Mouse (Mus musculus) frontal cortex, postnatal 10 days (tissue): ENCODE data around the gene Ripor2.
A peak's percentile ranks its signal among the peaks of the same experiment; 100 is the strongest.

Source experiments
- DNase-seq, 2 experiments: peaks; one replicate each; pipeline ENCODE4 v3.0.0; 2022; ENCODE audit warnings: low spot score in 2 of 2, mixed read lengths in 1 of 2

Ripor2 gene

DNA sequence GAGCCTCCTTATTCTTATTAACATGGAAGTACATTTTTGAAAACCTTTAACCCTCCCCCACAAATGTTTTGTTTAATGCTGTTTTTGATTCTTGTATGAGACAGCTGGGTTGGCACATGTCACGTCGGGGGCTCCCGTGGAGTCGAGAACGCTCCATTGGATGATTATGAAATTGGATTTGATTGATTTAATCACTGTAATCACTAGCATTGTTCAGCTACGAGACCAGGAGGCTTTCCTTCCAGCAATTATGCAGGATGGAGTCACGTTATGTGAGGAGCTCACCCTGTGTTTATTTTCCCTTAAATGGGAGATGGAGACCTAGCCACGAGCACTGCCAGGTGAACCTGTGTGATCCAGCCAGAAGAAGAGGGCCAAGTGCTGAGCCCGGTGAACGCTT lies at the start of gene Ripor2:
Gene Ripor2 (plus strand): TSS at position 357 of the 400 bp plus-strand sequence.
- no peak for DNase-seq

DNA sequence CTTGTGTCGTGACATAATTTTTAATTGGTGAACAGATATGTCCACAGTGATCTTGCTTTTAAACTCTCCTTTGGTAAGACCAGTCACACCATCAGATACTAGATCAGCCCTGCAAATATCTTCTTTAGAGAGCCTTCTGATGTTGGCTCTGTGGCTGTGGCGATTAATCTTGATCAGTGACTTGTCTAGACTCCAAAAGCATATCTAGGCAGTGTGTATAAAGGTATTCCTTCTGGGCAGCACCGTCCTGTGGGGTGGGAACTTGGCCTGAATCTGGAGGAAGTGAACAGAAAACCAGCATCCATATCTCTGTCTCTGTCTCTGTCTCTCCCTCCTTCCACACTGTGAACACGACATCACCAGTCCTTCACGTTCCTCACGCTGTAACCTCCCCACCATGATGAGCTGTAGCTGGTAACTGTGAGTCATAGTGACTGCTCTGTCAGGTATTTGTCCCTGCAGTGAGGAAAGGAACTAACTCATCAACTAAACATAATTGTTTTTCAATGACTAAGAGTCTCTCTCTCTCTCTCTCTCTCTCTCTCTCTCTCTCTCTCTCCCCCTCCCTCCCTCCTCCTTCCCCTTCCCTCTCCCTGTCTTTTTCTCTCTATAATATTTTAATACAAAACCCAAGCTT lies 45.3 kb upstream of the Ripor2 start:
- no peak for DNase-seq

DNA sequence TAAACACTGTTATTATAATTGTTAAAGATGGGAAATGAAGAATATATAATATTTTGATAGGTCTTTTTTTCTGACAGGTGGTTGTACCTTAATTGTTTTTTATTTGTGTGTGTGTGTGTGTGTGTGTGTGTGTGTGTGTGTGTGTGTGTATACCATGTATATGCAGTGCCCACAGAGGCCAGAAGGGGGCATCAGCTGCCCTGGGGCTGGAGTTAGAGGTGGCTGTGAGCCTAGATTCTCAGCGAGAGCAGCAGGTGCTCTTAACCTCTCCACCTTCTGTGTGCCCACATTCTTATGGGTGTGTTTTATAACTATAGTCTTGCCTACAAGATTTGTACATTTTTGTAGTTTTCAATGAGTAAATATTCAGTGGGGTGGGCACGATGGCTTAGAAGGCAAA lies 44.0 kb upstream of the Ripor2 start:
- DNase-seq: no peak

DNA sequence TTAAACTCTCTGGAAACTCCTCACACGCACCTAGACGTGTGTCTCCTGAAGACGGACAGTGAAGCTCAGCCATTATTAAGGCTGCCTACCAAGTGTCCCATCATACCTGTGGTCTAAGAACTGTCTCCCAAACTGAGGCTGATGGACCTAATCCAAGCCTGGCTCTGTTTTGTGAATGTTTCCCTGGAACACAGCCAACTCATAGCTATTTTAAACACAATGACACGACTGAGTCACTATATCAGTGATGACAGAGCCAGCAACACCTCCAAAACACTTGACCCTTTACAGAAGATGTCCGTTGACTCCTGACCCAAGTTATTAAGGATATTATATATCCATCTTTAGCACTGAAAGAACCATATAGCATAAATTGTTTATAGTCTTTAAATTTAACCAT lies 43.0 kb upstream of the Ripor2 start:
- no peak for DNase-seq

DNA sequence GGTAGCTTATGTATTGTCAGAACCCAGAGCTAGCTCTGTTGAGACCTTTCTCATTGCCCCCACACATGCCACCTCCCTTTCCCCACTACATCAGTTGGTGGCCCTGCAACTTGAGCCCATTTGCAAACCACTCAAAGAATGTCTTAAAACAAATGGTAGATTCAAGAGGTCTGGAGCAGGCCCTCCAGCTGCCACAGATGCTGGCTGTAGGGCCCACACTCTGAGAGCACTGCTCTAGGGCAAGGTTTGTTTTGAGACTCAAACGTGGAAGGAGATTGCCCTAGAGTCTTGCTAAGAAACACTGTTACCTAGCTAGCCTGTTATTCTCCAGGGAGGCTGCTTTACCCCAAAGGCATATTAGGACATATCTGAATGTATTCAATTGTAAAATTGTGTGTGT lies 36.3 kb upstream of the Ripor2 start:
- DNase-seq: no peak

DNA sequence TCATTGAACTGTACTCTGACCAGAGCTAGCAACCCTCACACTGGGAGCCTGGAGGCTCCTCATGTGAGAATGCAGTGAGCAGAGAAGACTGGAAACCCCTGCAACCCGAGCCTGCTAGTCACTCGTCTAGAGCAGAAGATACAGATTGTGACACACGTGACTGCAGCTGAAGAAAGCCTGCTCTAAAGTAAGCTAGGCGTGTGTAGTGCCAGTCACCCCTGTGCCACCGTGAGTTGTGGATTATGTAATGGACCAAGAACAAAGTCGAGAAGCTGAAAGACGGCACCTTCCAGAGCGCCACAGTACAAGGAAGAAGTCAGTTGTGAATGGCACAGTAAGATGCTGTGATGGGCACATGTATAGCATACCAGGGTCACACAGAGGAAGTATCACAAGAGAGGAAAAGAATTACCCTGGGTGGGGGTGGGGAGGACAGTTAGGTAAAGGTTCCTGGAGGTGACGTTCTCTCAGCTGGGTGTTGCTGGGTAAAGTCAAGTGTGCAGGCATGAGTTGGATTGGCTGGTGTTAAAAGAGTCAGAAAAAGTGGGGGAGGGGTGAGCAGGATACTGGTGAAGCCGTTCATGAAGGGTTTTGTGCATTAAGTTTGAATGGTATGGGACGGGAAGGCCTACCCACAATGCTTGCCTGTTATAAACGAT lies 35.1 kb upstream of the Ripor2 start:
- DNase-seq: no peak

DNA sequence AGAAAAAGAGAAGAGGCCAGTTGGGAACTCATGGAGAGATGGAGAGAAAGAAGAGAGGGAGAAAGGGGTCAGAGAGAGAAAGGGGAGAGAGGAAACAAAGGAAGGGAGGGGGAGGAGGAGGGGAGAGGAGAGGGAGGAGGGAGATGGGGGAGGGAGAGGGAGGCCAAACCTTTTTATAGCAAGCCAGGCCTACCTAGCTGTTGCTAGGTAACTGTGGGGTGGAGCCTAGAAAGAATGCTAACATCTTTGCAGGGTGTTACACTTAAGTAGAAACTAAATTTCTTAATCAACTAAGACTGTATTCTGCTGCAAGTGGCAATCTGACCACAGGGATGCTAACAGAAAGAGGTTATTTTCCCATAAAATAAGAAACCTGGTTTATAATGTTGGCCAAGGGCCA lies 33.1 kb upstream of the Ripor2 start:
- no peak for DNase-seq

DNA sequence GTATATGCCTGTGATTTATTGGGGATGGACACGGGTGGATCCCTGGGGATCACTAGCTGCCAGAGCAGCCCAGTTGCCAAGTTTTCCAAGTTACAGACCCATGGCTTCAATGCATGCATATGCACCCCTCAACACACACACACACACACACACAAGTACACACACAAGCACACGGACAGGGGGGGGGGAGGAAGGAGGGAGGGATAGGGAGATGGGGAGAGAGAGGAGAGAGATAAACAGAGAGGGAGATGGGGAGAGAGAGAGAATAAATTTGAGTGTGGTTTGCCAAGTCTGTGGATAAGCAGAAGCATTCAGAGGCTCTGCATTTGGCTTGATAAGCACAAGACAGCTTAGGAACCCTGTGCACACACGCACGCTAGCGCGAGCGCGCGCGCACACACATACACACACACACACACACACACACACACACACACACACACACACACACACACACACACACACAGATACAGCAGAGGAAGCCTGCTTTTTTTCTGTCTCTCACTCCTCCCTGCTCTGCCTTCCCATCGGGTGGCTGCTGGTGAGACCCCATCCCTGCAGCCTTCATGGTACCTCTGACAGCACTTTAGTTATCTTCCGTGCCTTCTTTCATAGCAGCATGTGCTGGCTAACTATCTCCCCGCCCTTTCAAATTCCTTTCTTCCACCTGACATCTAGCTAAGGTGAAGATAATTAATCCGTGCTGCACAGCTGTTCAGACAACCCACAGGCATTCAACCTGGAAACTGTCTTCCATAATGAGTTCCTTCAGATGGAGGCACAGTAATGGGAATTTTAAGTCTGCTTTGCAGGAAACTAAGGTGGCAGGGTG lies 30.7 kb upstream of the Ripor2 start:
- no peak for DNase-seq

DNA sequence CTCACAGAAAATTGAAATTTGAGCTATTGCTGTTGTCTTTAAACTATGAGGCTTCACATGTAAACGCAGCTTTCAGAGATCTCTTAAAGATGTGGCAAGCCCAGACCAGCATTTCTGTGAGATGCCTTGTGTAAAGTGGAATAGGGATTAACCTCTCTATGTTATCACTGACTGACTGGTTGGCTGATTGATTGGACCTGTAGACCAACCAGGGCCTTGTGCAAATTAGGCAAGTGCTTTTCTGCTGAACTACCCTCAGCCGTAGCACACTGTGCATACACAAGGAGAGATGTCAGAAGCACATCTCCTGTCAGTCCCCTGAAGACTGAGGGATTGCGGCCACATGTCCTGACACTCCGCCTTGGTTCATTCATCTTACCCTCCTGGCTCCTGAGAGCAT lies 29.9 kb upstream of the Ripor2 start:
- DNase-seq: no peak

DNA sequence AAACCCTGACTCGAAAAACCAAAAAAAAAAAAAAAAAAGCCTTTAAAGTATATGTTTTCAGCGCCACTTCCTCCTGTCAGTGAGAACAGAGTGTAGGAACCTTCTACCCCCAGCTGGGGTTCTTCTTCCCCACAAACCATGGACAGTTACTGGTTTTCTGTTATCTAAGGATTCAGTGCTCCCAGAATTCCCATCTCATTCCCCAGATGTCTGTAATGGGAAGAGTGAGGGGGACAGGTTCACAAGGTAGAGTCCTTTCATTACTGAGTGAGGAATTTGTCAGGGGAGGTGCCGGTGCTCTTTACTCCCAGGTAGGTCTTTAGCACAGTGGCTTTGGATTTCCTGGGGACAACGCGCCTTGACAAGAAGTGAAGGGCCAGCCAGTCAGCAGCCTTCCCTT lies 20.6 kb upstream of the Ripor2 start:
- no peak for DNase-seq

DNA sequence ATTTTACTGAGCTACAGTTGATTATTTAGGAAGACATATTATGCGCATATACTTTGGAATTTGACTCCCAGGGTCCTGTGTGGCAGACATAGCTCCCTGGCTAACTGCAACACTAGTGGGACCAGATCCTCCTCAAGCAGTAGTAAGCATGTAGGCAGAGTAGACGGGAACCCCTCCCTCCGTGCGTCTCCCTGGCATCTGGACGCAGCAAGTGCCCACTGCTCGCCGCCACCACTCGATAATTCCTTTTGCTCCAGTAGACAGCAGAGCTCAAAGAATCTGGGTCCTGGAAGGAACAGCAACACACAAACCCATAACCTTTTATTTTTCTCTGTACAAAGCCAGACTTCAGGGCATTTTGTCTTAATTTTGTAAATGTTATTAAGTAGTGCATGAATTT lies 17.3 kb upstream of the Ripor2 start:
- DNase-seq: no peak

DNA sequence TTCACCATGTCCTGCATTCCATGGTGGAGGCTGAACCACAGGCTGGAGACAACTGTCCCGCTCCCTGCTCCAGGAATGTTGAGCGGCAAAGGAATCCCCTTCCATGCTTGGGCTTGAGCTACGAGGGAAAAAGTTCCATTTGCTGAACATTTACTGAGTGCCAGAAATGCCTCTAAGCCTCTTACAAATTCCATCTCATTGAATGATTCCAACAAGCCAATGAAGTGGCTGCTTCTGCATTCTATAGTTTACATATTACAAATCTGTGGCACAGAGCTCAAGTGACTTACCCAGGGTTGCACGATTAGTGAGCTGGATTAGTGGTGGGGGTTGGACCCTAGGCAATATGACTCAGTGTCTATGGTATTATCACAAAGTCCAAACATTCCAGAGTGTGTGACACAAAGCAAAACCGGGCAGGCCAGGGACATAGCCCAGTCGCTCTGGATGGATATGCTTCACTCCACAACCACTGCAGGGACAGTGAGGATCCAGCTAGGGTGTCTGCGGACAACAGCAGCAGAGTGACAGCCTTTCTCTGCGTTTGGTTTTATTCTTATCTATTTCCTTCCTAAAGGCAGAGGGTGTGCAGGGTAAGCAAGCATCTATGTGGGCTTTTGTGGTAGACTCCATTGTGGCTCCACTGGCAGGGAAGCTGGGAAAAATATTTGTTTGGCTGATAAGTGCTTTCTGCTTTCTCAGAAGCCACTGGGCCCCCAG lies 16.6 kb upstream of the Ripor2 start:
- DNase-seq: no peak

DNA sequence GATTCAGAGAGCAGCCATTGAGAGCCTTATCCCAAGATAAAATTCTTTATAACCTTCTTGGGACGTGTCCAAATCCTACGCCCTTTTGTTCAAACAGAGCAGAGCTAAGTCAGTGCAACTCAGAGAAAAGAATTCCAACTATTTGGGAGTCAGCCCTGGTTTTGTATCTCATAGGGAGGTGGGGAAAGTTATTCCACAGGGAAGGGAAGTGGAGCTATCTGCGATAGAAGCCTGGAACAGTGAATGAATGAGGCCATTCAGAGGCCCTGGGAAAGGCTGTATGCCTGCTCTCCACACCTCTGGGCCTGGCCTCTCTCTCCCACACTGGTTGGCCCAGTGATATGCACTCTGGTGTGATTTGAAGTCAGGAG lies 16.1 kb upstream of the Ripor2 start:
- no peak for DNase-seq

DNA sequence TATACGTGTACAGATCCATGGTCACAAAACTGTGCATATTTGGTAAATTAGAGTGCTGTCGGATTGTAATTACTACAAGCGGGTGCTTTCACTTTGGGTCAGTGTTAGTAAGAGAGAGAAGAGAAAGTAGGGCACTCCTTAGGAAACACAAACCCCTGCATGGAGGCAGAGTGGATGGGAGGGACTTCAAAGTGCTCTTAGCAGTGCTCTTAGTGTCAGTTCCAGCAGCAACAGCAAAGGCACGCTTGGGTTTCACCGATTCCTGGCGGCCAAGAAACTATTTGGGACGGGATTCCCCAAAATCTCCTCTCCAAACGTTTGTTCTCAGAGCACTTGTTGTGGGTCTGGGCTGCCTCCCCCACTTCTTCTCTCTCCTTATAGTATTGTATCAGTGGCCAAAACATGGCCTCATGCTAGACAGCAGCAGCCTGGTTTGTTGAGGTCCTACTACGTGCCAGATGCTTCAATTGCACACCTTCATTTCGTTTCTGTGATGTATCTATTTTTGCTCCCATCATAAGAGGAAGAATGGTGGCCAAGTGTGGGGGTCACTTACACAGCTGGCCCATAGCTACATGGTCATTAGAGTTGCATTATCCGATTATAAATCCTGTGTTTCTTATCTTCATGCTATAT lies 14.7 kb upstream of the Ripor2 start:
- no peak for DNase-seq

DNA sequence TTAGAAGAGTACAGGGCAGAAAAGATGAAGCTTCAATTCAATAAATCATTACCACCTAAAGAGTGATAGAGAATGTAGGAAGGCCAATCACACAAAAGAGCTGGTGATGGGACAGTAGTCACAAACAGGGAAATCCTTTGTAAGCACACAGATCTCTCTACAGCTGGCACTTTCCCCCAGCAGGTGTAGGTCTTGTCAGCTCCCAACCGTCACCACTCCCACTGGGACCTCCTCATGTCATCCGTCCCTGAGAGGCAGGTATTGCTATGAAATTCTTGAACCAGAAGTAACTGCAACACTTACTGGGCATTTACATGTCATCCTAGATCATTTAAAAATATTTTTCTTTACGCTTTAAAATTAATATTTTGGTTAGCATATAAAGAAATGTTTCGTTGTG lies 12.9 kb upstream of the Ripor2 start:
- DNase-seq: no peak

DNA sequence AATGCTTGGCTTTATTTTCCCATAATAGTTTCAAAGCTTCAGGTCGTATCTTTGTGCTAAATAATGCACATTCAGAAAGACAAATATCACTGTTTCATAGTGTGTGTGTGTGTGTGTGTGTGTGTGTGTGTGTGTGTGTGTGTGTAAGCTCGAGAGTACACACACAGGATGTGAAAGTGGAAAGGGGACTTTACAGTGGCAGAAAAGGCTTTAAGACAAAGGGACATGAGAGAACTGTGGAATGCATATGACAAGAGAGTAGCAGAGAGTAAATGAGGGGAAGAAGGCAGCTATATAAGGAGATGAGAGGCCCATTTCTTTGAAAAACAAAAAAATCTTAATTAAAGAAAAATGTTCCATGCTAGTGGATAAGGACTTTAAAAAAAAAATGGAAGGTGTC lies 11.3 kb upstream of the Ripor2 start:
- no peak for DNase-seq

DNA sequence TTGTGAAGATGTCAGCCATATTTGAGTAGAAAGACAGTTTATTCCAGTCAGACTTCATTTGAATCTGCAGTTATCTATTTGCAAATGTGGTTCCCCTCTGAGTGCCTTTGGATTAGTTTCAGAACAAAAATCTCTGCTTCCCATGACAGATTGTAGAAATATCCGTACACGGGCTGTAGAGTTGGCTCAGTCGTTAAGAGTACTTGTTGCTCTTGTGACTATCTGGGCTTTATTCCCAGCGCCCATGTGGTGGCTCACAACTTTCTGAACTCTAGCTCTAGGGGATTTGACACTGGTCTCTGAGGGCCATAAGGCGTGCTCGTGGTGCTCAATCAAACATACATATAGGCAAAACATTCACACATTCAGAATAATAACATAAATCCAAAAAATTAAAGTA lies 10.1 kb upstream of the Ripor2 start:
- no peak for DNase-seq

DNA sequence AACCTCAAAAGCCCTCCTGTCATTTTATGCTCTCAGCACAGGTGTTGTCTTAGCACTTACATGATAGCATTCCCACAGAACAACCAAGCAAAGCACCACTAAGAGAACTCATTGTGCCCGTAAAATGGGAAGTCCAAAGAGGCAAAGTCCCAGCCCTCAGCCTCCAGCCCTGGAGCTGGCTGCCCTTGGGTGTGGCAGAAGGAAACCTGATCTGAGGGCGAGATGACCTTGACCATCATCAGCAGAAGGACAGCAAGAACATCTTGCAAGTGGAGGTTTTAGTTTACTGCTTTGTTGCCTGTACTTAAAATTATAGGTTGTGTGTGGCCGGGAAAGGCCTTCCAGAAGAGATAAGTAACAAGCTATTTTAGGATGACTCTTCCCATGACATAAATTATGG lies 6.9 kb upstream of the Ripor2 start:
- no peak for DNase-seq

DNA sequence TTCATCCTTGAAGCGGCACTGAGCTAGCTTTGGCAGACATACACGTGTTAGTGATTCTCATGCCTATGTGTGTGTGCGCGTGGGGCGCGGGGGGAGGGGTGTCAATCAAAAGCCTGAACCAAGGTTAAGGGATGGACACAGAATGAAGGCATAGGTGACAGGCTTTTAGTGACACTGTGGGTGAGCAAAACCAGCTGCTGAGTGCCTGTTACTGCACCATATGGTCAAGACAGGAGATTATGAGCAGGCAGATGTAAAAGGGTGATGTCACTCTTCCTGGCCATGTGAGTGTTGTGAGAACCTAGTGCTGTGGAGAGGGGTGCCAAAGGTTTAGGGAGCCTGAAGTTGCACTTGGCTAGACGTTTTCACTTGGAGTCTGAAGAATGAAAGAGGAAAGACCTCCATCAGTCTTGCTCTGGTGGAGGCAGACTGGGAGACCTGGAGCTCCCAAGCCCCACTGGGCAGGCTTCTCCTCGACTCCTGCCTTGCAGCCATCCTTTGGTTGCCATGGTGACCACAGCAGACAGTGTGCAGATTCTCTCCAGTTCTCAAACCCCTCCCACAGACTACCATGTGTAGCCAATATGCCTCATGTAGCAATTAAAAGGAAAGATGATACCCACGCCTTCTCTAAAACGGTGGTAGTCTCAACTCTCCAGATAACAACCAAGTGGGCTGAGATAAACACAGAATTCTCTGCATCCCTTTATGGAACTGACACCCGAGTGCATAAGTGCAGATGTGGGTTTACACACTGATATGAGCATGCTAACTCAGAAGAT lies 5.5 kb upstream of the Ripor2 start:
- peak; percentile 64 to 79 for DNase-seq

DNA sequence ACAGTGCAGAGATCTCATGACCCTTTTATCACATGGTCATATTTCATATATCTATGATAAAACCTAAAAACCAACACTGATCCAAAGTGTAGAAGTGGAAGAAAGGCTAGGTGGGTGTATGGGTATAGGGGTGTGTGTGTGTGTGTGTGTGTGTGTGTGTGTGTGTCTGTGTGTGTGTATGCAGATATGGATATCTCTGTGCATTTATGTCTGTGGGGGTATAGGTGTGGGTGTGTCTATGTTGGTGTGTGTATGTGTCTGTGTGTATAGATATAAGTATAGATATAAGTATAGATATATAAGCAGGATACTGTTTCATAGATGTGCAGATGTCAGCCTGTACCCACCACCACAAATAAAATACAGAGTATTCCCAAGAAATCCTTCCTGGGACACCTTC lies 3.7 kb upstream of the Ripor2 start:
- no peak for DNase-seq

DNA sequence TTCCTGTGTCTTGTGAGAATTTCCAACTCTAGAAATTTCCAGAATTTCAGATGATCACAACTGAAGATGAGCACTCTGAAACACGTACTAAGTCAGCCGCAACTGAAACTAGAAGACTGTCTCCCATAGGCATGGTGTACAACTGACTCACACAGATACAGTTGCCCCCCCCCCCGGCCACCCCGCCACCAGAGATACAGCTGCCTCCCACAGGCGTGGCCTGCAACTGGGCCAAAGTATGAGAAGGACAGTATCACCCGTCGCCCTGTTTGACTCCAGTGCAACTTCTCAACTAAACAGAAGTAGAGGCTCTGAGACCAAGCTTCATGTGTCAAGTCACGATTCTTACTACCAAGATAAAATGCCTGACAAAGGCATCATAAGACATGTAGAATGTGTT lies 1.2 kb upstream of the Ripor2 start:
- no peak for DNase-seq
